In the genomic region with DNA sequence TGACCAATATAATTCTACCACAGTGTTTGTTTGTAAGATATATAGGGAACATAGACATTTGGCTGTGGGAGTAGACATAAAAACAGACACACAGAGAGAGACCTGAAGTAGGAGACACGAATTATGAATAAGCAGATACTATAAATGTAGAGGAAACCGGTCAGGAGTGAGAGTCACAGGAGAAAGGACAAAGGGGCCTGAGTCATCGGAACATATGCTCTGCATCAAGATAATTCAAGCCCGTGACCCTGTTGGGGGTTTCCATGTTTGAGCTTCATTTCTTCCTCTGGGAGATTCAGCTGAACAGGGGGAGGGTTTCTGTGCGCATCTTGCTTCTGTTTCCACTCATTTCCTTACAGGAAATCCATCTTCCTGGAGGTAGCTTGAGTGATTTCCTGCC, we compare ENCODE assay signal across 14 mouse cellular contexts.
DNase-seq lines count a peak whose midpoint lies in the region; ATAC-seq lines count a peak whose summit lies in the region.
"Had no signal": no experiment of that assay in that cellular context is flagged by ENCODE, and none has a peak within 500 bp of the region (broad histone marks: within the 10 kb centered on the region; RNA-seq: fewer than 3 reads in every experiment).

No protein-coding gene starts in this region.

- peak; percentile 69; the same call in 1 of the 2 replicates for ATAC-seq in frontal cortex, adult (ENCODE audit: low TSS enrichment)
- ATAC-seq: CD4-positive, CD25-positive, alpha-beta regulatory T cell, adult 4 months; inflammation-experienced regulatory T-cells, adult 6 months; midbrain, embryonic 13.5 days had no signal

- no peak for DNase-seq in frontal cortex, postnatal 10 days (ENCODE audit: low spot score in 2 of 2)
- peak; percentile 23 to 24 for DNase-seq in kidney, postnatal 4 days
- DNase-seq in kidney, adult 11 months: no peak
- peak; percentile 57 for DNase-seq in 416B (ENCODE audit: low read depth)
- DNase-seq in embryo, embryonic 11 days: peak; percentile 48
- no peak for DNase-seq in layer of hippocampus, adult 9-10 months (ENCODE audit: low spot score)
- DNase-seq: adrenal gland, postnatal 36 days; gastrocnemius, postnatal 36 days; lung, postnatal 4 days; right cerebral cortex, postnatal 14 days had no signal

Comparison
In these comparisons a context has a peak if more than half of its experiments do, and no peak if none do; other contexts are left out.
1. DNase-seq: peak in kidney, postnatal 4 days (2 of 2), 416B (single experiment) and embryo, embryonic 11 days (single experiment); none in frontal cortex, postnatal 10 days (0 of 2), kidney, adult 11 months (single experiment) and layer of hippocampus, adult 9-10 months (single experiment).